ENCODE assay signal across 8 mouse cellular contexts in the genomic region with DNA sequence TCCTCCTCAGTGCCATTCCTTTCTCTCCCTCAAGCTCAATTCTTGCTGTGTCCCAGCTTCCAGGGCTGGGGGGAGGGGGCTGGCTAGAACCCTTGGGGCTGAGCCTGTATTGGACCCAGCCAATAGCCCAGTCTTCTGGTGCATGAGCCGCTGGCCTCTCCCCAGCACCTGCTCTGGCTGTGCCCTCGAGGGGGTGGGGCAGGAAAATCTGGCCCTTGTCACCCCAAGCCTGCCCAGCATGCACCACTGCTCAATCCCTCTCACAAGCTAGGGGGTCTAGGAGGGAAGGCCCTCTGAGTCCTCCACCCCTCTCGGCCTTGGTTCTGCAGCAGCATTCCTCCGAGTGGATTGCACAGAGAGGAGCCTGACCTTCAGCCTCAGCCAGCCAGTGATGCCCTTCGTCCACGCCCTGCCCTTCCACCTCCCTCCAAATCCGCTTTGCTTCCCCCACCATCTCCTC. TPM values are rescaled to one million over a fixed set of nuclear protein-coding genes. Genes with fewer than 3 reads are reported as not detected.
DNase-seq lines count a peak whose midpoint lies in the region; ATAC-seq lines count a peak whose summit lies in the region.

No protein-coding gene starts in this region.

- peak overlapping the region; percentile 31 for H3K4me3 ChIP-seq in heart, embryonic 12.5 days
- H3K4me3 ChIP-seq in limb, embryonic 13.5 days, result peak overlapping the region; percentile 41

- WGBS in heart, embryonic 12.5 days, result 23% methylated on average over 7 of the region's 7 CpGs
- 33% methylated on average over 7 of the region's 7 CpGs for WGBS in limb, embryonic 13.5 days

- H3K9ac ChIP-seq in heart, embryonic 12.5 days, result peak overlapping the region; percentile 59
- peak overlapping the region; percentile 66 for H3K9ac ChIP-seq in limb, embryonic 13.5 days

- peak; percentile 74 for DNase-seq in cerebellum, adult 11-12 months
- peak; percentile 33 for DNase-seq in ZHBTc4 (ENCODE audit: low read depth, low spot score)
- no peak for DNase-seq in testis, postnatal 10 days (ENCODE audit: low spot score)

- peaks cover 78% of the 10 kb centered on the region for H3K4me1 ChIP-seq in heart, embryonic 12.5 days (replicated peaks)
- peaks cover 53% of the 10 kb centered on the region for H3K4me1 ChIP-seq in limb, embryonic 13.5 days

- peaks cover 43% of the 10 kb centered on the region for H3K36me3 ChIP-seq in heart, embryonic 12.5 days
- peaks cover 14% of the 10 kb centered on the region for H3K36me3 ChIP-seq in limb, embryonic 13.5 days

- peak overlapping the region; percentile 59 for H3K4me2 ChIP-seq in heart, embryonic 12.5 days
- H3K4me2 ChIP-seq in limb, embryonic 13.5 days (replicated peaks), result peak overlapping the region; percentile 68

- H3K27ac ChIP-seq in heart, embryonic 12.5 days (ENCODE audit: poor library complexity, severe bottlenecking), result no peak overlapping the region
- H3K27ac ChIP-seq in limb, embryonic 13.5 days, result no peak overlapping the region

- H3K27me3 ChIP-seq in heart, embryonic 12.5 days (replicated peaks), result peaks cover 35% of the 10 kb centered on the region
- peaks cover 56% of the 10 kb centered on the region for H3K27me3 ChIP-seq in limb, embryonic 13.5 days

- no peaks in the 10 kb centered on the region for H3K9me3 ChIP-seq in heart, embryonic 12.5 days (replicated peaks)
- H3K9me3 ChIP-seq in limb, embryonic 13.5 days, result no peaks in the 10 kb centered on the region

- no peak for ATAC-seq in cerebellum, adult (ENCODE audit: insufficient number of reproducible peaks, low FRiP score, low TSS enrichment)
- 0 out of 2 replicates have a peak, but pooled peaks have one; percentile 5 for ATAC-seq in heart, embryonic 12.5 days (ENCODE audit: insufficient number of reproducible peaks, low FRiP score)
- ATAC-seq in limb, embryonic 13.5 days (ENCODE audit: low FRiP score, low read depth), result peak; percentile 7; the same call in 1 of the 2 replicates
- ATAC-seq in inflammation-experienced regulatory T-cells, adult 6 months, result no peak
- ATAC-seq in megakaryocyte progenitor cell, adult 5-6 weeks (replicated peaks; ENCODE audit: poor library complexity), result no peak

RNA-seq across cellular contexts. Expression of gene Speg, which starts 12.4 kb away (rescaled TPM):
- 61.5 and 67.4 TPM in 2 replicates for polyA plus RNA-seq in heart, embryonic 12.5 days (2016; fragmentation: Nextera tagmentation; extraction: Ambion mirVana)
- polyA plus RNA-seq in limb, embryonic 13.5 days (2015; fragmentation: Nextera tagmentation; extraction: Ambion mirVana), result 20.7 and 21.3 TPM in 2 replicates
- polyA plus RNA-seq in inflammation-experienced regulatory T-cells, adult 6 months (2017; shearing (Covaris generic)), result under 1 TPM in 1 of 3 experiments, not detected in 2; 0.34 TPM
- not detected in 2 replicates for total RNA-seq in megakaryocyte progenitor cell, adult 5-6 weeks (2015)
- not detected in 2 replicates for total RNA-seq in megakaryocyte progenitor cell, adult 5-6 weeks (2017)

RNA-seq across cellular contexts. Expression of gene Des, which starts 27.4 kb away (rescaled TPM):
- polyA plus RNA-seq in heart, embryonic 12.5 days (2016; fragmentation: Nextera tagmentation; extraction: Ambion mirVana), result 500 and 521 TPM in 2 replicates
- polyA plus RNA-seq in limb, embryonic 13.5 days (2015; fragmentation: Nextera tagmentation; extraction: Ambion mirVana), result 52.1 and 56.1 TPM in 2 replicates
- polyA plus RNA-seq in inflammation-experienced regulatory T-cells, adult 6 months (2017; shearing (Covaris generic)), result under 1 TPM in 1 of 3 experiments, not detected in 2; 0.64 TPM
- not detected in 2 replicates for total RNA-seq in megakaryocyte progenitor cell, adult 5-6 weeks (2015)
- not detected in 2 replicates for total RNA-seq in megakaryocyte progenitor cell, adult 5-6 weeks (2017)

RNA-seq across cellular contexts. Expression of gene Gmppa, which starts 48.2 kb away (rescaled TPM):
- 67.7 and 69.1 TPM in 2 replicates for polyA plus RNA-seq in heart, embryonic 12.5 days (2016; fragmentation: Nextera tagmentation; extraction: Ambion mirVana)
- polyA plus RNA-seq in limb, embryonic 13.5 days (2015; fragmentation: Nextera tagmentation; extraction: Ambion mirVana), result 70.1 and 71.8 TPM in 2 replicates
- 10 to 100 TPM; 44.2 to 67.2 (median 62.7) TPM for polyA plus RNA-seq in inflammation-experienced regulatory T-cells, adult 6 months (2017; shearing (Covaris generic))
- total RNA-seq in megakaryocyte progenitor cell, adult 5-6 weeks (2015), result 65.8 and 74.1 TPM in 2 replicates
- total RNA-seq in megakaryocyte progenitor cell, adult 5-6 weeks (2017), result 87.0 and 98.6 TPM in 2 replicates

Comparison
In these comparisons a context has a peak if more than half of its experiments do, and no peak if none do; other contexts are left out.
1. ATAC-seq: peak in heart, embryonic 12.5 days (single experiment) and limb, embryonic 13.5 days (single experiment); none in cerebellum, adult (single experiment), inflammation-experienced regulatory T-cells, adult 6 months (single experiment) and megakaryocyte progenitor cell, adult 5-6 weeks (single experiment).
2. RNA of gene Speg, which starts 12.4 kb away (polyA plus RNA-seq): 61.5 to 67.4 TPM in heart, embryonic 12.5 days and 20.7 to 21.3 TPM in limb, embryonic 13.5 days; 0.34 TPM in inflammation-experienced regulatory T-cells, adult 6 months; every median in the first group is over 10 times any median in the second.
3. RNA of gene Des, which starts 27.4 kb away (polyA plus RNA-seq): 500 to 521 TPM in heart, embryonic 12.5 days and 52.1 to 56.1 TPM in limb, embryonic 13.5 days; 0.64 TPM in inflammation-experienced regulatory T-cells, adult 6 months; every median in the first group is over 10 times any median in the second.